Mouse (Mus musculus): Measurements from ENCODE around the gene Ifit1bl1. TPM values are rescaled to one million over a fixed set of nuclear protein-coding genes. Genes with fewer than 3 reads are reported as not detected.
"Not testable (repeated sequence)": the region's sequence is repeated elsewhere in the genome, so short reads cannot be mapped to it uniquely, and the experiment has no call there.

Ifit1bl1 gene
- polyA plus RNA-seq, 1 experiment from 2014 or later: 0.13 TPM

GRCm38 (mm10) chr19:34583126-34583766 is 18.5 kb downstream of the Ifit1bl1 start, which contains the start of gene Ifit3:
TSS of gene Ifit3 (plus strand) at chr19:34583531.
- H3K4me1 ChIP-seq (ENCODE audit: control insufficient read depth, insufficient read depth, low read length); ATAC-seq (ENCODE audit: insufficient number of reproducible peaks, low FRiP score, low TSS enrichment, low read depth): not testable (repeated sequence)

GRCm38 (mm10) chr19:34582696-34583095 is 19.1 kb downstream of the Ifit1bl1 start:
- not testable (repeated sequence) for H3K4me3 ChIP-seq (ENCODE audit: low read depth, low read length); H3K9ac ChIP-seq (ENCODE audit: low read length); H3K27me3 ChIP-seq (ENCODE audit: control insufficient read depth, insufficient read depth, low read length); H3K4me1 ChIP-seq (ENCODE audit: control insufficient read depth, insufficient read depth, low read length); H3K4me2 ChIP-seq (ENCODE audit: low read depth, severe bottlenecking); DNase-seq (ENCODE audit: low spot score); H3K27ac ChIP-seq (replicated peaks; ENCODE audit: low read depth, low read length); ATAC-seq (ENCODE audit: insufficient number of reproducible peaks, low FRiP score, low TSS enrichment, low read depth); H3K36me3 ChIP-seq (ENCODE audit: control insufficient read depth, insufficient read depth, low read length); H3K9me3 ChIP-seq (ENCODE audit: control insufficient read depth, low read length)
- 80% methylated on average over 2 of the region's 2 CpGs for WGBS

More at GRCm38 (mm10) chr19:34583126-34583766, 18.5 kb downstream of the Ifit1bl1 start, which contains the start of gene Ifit3:
- not testable (repeated sequence) for H3K9me3 ChIP-seq (ENCODE audit: control insufficient read depth, low read length); H3K9ac ChIP-seq (ENCODE audit: low read length); DNase-seq (ENCODE audit: low spot score); H3K4me2 ChIP-seq (ENCODE audit: low read depth, severe bottlenecking); H3K27me3 ChIP-seq (ENCODE audit: control insufficient read depth, insufficient read depth, low read length); H3K4me3 ChIP-seq (ENCODE audit: low read depth, low read length); H3K36me3 ChIP-seq (ENCODE audit: control insufficient read depth, insufficient read depth, low read length); H3K27ac ChIP-seq (replicated peaks; ENCODE audit: low read depth, low read length)
- 64% methylated on average over 2 of the region's 2 CpGs for WGBS

GRCm38 (mm10) chr19:34577121-34577520 is 24.6 kb downstream of the Ifit1bl1 start:
- 72% methylated on average over 1 of the region's 1 CpGs for WGBS
- Histone ChIP-seq H3K4me3 (ENCODE audit: low read depth, low read length) (no peak overlapping the region), H3K36me3 (ENCODE audit: control insufficient read depth, insufficient read depth, low read length) (no peaks in the 10 kb centered on the region), H3K27me3 (ENCODE audit: control insufficient read depth, insufficient read depth, low read length) (no peaks in the 10 kb centered on the region), H3K4me1 (ENCODE audit: control insufficient read depth, insufficient read depth, low read length) (no peaks in the 10 kb centered on the region), H3K27ac (replicated peaks; ENCODE audit: low read depth, low read length) (no peak overlapping the region), H3K9ac (ENCODE audit: low read length) (no peak overlapping the region), H3K4me2 (ENCODE audit: low read depth, severe bottlenecking) (no peak overlapping the region), H3K9me3 (ENCODE audit: control insufficient read depth, low read length) (no peaks in the 10 kb centered on the region)
- DNase-seq (ENCODE audit: low spot score) (no peak), ATAC-seq (ENCODE audit: insufficient number of reproducible peaks, low FRiP score, low TSS enrichment, low read depth) (no peak)

- no peak overlapping the region for H3K9ac ChIP-seq (ENCODE audit: low read length)
- WGBS: 92% methylated on average over 5 of the region's 5 CpGs
- no peaks in the 10 kb centered on the region for H3K4me1 ChIP-seq (ENCODE audit: control insufficient read depth, insufficient read depth, low read length)
- no peaks in the 10 kb centered on the region for H3K9me3 ChIP-seq (ENCODE audit: control insufficient read depth, low read length)
- H3K4me2 ChIP-seq (ENCODE audit: low read depth, severe bottlenecking): no peak overlapping the region
- no peaks in the 10 kb centered on the region for H3K27me3 ChIP-seq (ENCODE audit: control insufficient read depth, insufficient read depth, low read length)
- H3K4me3 ChIP-seq (ENCODE audit: low read depth, low read length): no peak overlapping the region
- no peak overlapping the region for H3K27ac ChIP-seq (replicated peaks; ENCODE audit: low read depth, low read length)
- DNase-seq (ENCODE audit: low spot score) (no peak), ATAC-seq (ENCODE audit: insufficient number of reproducible peaks, low FRiP score, low TSS enrichment, low read depth) (no peak)
- H3K36me3 ChIP-seq (ENCODE audit: control insufficient read depth, insufficient read depth, low read length): no peaks in the 10 kb centered on the region
Observed at GRCm38 (mm10) chr19:34573650-34574049, 28.1 kb downstream of the Ifit1bl1 start.

- no peak for ATAC-seq (ENCODE audit: insufficient number of reproducible peaks, low FRiP score, low TSS enrichment, low read depth)
- Histone ChIP-seq H3K27ac (replicated peaks; ENCODE audit: low read depth, low read length) (no peak overlapping the region), H3K27me3 (ENCODE audit: control insufficient read depth, insufficient read depth, low read length) (no peaks in the 10 kb centered on the region), H3K4me3 (ENCODE audit: low read depth, low read length) (no peak overlapping the region), H3K4me2 (ENCODE audit: low read depth, severe bottlenecking) (no peak overlapping the region), H3K9me3 (ENCODE audit: control insufficient read depth, low read length) (no peaks in the 10 kb centered on the region), H3K4me1 (ENCODE audit: control insufficient read depth, insufficient read depth, low read length) (no peaks in the 10 kb centered on the region), H3K36me3 (ENCODE audit: control insufficient read depth, insufficient read depth, low read length) (no peaks in the 10 kb centered on the region), H3K9ac (ENCODE audit: low read length) (no peak overlapping the region)
- whole genome bisulfite sequencing: 87% methylated on average over 1 of the region's 1 CpGs
- no peak for DNase-seq (ENCODE audit: low spot score)
Observed at GRCm38 (mm10) chr19:34571080-34571479, 30.7 kb downstream of the Ifit1bl1 start.

GRCm38 (mm10) chr19:34569896-34570476 is 31.8 kb downstream of the Ifit1bl1 start:
- H3K9me3 ChIP-seq (ENCODE audit: control insufficient read depth, low read length): no peaks in the 10 kb centered on the region
- no peak overlapping the region for H3K9ac ChIP-seq (ENCODE audit: low read length)
- H3K27ac ChIP-seq (replicated peaks; ENCODE audit: low read depth, low read length): no peak overlapping the region
- no peak overlapping the region for H3K4me2 ChIP-seq (ENCODE audit: low read depth, severe bottlenecking)
- H3K4me3 ChIP-seq (ENCODE audit: low read depth, low read length): no peak overlapping the region
- DNase-seq (ENCODE audit: low spot score) (no peak), ATAC-seq (ENCODE audit: insufficient number of reproducible peaks, low FRiP score, low TSS enrichment, low read depth) (no peak)
- no peaks in the 10 kb centered on the region for H3K4me1 ChIP-seq (ENCODE audit: control insufficient read depth, insufficient read depth, low read length)
- WGBS: 67% methylated on average over 4 of the region's 4 CpGs
- H3K36me3 ChIP-seq (ENCODE audit: control insufficient read depth, insufficient read depth, low read length): no peaks in the 10 kb centered on the region
- H3K27me3 ChIP-seq (ENCODE audit: control insufficient read depth, insufficient read depth, low read length): no peaks in the 10 kb centered on the region

- Histone ChIP-seq H3K36me3 (ENCODE audit: control insufficient read depth, insufficient read depth, low read length) (no peaks in the 10 kb centered on the region), H3K9me3 (ENCODE audit: control insufficient read depth, low read length) (no peaks in the 10 kb centered on the region), H3K27ac (replicated peaks; ENCODE audit: low read depth, low read length) (no peak overlapping the region), H3K4me3 (ENCODE audit: low read depth, low read length) (no peak overlapping the region), H3K4me2 (ENCODE audit: low read depth, severe bottlenecking) (no peak overlapping the region), H3K27me3 (ENCODE audit: control insufficient read depth, insufficient read depth, low read length) (no peaks in the 10 kb centered on the region), H3K9ac (ENCODE audit: low read length) (no peak overlapping the region), H3K4me1 (ENCODE audit: control insufficient read depth, insufficient read depth, low read length) (no peaks in the 10 kb centered on the region)
- peak; percentile 34 for DNase-seq (ENCODE audit: low spot score)
- ATAC-seq (ENCODE audit: insufficient number of reproducible peaks, low FRiP score, low TSS enrichment, low read depth): no peak
- WGBS: 53% methylated on average over 7 of the region's 7 CpGs
Observed at GRCm38 (mm10) chr19:34568988-34569895, 32.5 kb downstream of the Ifit1bl1 start.

- DNase-seq (ENCODE audit: low spot score): no peak
- Histone ChIP-seq H3K36me3 (ENCODE audit: control insufficient read depth, insufficient read depth, low read length) (no peaks in the 10 kb centered on the region), H3K27ac (replicated peaks; ENCODE audit: low read depth, low read length) (no peak overlapping the region), H3K9me3 (ENCODE audit: control insufficient read depth, low read length) (no peaks in the 10 kb centered on the region), H3K9ac (ENCODE audit: low read length) (no peak overlapping the region), H3K4me1 (ENCODE audit: control insufficient read depth, insufficient read depth, low read length) (no peaks in the 10 kb centered on the region), H3K4me3 (ENCODE audit: low read depth, low read length) (no peak overlapping the region), H3K27me3 (ENCODE audit: control insufficient read depth, insufficient read depth, low read length) (no peaks in the 10 kb centered on the region), H3K4me2 (ENCODE audit: low read depth, severe bottlenecking) (no peak overlapping the region)
- WGBS: 92% methylated on average over 1 of the region's 1 CpGs
- no peak for ATAC-seq (ENCODE audit: insufficient number of reproducible peaks, low FRiP score, low TSS enrichment, low read depth)
Observed at GRCm38 (mm10) chr19:34566178-34566784, 35.5 kb downstream of the Ifit1bl1 start.

All from limb, embryonic 11.5 days (tissue).